Mouse (Mus musculus): Measurements from ENCODE around the gene Commd7.
A peak's percentile ranks its signal among the peaks of the same experiment; 100 is the strongest.
"Not testable (repeated sequence)": the region's sequence is repeated elsewhere in the genome, so short reads cannot be mapped to it uniquely, and the experiment has no call there.

The Commd7 gene

DNA sequence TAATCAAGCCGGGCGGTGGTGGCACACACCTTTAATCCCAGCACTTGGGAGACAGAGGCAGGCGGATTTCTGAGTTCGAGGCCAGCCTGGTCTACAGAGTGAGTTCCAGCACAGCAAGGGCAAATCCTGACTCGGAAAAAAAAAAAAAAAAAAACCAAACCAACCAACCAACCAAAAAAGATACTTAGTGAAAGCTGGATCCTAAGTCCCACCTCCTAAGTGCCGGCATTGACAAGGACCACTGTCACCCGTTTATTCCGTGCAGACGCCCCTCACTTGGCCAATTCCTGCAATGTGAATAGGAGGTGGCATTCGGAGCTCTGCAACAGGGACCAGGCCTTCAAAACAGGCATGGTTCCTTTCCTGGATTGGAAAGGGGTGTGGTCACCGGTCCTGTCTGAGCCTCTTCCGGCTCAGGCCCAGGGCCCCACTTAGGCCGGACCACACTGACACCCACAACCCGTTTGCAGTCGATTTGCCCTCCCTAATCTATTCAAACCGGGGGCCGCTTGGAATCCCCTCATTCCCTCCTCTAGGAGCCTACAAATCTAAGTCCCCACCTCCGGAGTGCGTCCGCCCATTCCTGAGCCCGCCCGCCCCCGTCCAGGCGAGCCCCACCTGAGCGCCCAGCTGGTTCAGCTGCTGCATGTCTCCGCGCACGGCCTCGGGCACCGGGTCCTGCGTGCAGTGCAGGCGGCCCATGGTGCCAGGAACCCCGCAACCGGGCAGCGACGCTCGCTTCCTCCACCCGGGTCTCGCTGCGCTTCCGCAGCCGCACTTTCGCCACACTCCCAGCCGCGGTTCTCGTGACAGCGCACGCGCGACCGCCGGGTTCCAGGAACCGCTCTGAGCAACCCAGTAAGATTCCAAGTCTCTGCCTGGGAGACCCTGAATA lies at the start of gene Commd7:
TSS of gene Commd7 (minus strand) at position 806 of the 895 bp plus-strand sequence.
- DNase-seq (ENCODE audit: low read depth, low spot score), result peak; percentile 72

DNA sequence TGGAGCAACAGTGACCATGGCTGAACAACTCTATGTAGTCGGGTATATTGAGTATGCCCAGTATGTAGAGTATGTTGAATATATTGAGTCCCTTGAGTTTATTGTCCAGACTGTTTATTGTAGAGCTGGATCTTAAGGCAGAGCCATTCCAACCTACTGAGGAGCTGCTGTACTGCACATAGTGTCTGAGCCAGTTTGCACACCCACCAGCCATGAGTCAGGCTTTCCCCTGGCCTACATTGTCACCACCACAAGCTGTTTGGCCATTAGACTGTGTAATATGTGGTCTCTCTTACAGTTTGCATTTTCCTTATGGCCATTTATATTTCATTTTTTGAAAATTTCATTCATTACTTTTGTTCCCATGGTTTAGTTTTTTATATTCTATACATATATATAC lies 47.4 kb upstream of the Commd7 start:
- no peak for DNase-seq (ENCODE audit: low read depth, low spot score)

DNA sequence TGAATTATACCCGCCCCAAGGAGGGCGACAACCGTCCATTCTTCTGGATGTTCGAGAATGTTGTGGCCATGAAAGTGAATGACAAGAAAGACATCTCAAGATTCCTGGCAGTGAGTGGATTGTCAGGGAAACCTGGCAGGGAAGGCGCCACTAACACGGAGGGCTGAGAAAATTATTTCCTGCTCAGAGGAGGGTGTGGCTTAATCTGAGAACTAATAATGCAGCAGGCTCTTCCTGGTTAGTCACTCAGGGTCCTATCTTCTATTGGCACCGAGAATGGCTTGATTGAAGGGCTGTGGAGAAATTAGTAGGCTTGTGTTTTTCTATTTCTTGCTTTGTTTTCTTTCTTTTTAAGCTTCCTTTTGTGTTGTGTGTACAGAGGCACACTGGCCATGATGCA lies 45.0 kb upstream of the Commd7 start:
- no peak for DNase-seq (ENCODE audit: low read depth, low spot score)

DNA sequence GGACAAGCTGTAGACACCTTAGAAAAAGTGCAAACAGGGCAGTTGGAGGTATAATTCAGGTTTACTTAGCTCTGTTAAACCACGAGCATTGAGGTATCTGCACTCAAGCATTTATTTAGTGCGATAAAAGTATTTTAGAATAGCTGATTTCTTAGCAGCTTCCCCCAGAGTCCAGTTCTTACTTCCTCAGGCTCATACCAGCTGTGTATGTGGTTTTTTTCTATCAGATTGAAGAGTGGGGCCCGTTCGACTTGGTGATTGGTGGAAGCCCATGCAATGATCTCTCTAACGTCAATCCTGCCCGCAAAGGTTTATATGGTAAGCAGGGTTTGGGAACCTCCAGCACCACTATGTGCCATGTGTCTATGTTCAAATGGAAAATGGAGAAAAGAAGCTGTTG lies 44.4 kb upstream of the Commd7 start:
- DNase-seq (ENCODE audit: low read depth, low spot score), result no peak

DNA sequence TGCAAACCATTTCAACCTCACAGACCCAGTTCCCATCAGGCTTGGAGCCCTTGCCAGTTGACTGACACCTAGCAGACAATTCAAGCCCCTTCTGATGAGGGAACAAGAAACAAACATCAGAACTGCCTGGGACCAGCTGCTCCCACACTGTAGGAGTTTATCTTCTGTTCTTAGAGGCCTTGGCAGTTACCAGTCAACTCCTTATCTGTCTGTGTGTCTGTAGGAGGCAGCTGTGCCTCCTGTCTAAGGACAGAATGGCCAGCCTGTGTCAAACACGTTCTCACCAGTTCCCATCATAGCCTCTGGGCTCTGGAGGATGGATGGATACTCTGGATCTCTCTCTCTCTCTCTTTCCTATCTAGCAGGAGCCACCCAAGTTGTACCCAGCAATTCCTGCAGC lies 42.8 kb upstream of the Commd7 start:
- DNase-seq (ENCODE audit: low read depth, low spot score), result not testable (repeated sequence)

DNA sequence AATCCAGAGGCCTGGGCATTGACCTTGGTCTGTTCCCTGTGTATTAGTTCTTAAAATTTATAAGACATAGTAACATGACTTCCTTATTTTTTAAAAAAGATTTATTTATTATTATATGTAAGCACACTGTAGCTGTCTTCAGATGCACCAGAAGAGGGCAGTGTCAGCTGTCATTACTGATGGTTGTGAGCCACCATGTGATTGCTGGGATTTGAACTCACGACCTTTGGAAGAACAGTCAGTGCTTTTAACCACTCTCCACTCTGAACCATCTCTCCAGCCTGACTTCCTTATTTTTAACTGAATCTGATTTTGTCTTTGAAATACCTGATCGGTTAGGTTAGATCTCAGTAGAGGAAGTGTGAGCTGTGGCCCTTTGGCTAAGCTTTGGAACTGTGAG lies 40.0 kb upstream of the Commd7 start:
- no peak for DNase-seq (ENCODE audit: low read depth, low spot score)

DNA sequence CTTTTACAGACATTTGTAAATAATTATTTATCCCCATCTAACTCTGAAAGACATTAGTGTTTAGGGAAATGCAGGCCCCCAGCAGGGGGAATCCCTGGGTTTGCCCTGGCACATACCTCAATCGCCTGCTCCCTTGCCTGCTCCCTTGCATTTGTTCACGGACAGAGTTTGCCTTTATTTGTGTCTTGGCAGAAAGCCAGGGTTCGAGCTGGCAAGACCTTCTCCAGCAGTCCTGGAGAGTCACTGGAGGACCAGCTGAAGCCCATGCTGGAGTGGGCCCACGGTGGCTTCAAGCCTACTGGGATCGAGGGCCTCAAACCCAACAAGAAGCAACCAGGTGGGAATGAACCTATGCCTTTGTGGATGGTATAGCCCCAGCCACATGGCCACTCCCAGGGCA lies 37.5 kb upstream of the Commd7 start:
- DNase-seq (ENCODE audit: low read depth, low spot score), result no peak

DNA sequence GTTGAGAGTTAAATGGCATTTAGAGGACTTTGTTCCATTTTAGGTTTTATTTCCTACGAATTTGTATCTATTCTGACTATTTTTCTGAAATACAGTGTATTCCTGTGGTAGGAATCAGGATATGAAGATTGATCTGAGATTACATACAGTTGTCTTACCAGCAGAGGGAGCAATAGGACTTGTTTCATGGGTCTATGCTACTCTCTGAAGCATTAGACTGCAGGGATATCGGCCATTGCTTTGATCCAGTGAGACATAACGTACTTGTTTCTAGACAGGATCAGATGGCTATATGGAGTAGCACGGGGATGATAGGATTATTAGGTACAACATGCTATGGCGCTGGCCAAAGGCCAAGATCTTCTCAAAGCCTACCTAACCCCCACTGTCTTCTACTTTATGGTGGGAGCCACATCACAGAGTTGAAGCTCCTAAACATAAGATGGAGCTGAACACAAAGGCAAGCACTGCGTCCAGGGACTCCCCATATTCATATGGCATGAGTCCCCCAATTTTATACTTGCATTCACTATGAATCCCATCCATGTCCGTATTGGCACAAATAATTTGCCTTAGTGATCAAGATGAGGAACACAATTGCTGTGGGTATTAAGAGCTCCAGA lies 36.3 kb upstream of the Commd7 start:
- peak; percentile 43 for DNase-seq (ENCODE audit: low read depth, low spot score)

DNA sequence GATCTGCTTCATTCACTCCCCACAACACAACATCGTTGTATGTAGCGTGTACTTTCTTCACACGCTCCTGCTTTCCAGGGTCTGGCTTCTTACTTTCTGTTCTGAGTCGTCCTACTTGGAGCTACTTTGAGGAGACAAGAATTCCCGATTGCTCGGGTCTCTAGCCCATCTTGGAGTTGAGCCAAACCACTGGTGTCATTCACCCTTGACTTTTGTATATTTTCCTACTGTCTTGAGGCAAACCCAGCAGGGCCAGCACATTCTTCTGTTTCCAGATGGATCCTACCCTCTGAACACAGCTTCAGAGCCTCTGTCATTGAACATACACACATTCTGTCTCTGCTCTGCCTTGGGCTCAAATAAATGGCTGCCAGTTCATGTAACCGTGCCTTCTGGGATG lies 32.8 kb upstream of the Commd7 start:
- no peak for DNase-seq (ENCODE audit: low read depth, low spot score)

DNA sequence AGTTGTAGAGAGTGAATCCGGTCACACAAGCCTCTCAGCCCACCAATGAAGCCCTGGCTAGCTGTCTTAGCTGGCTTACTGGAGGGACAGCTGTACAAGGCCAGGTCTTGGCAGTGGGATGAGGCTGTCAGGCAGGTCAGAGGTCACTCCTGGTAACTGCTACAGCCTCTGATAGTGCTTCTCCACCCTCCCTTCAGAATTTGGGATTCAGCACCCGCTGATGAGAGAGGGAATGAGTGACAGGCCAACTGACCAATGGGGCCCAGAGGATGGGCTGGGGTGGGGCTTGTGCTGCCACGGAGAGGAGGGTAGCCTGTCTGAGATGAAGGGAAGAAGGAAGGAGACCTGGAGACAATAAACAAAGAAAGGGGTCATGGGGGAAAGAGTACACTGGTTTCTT lies 28.0 kb upstream of the Commd7 start:
- no peak for DNase-seq (ENCODE audit: low read depth, low spot score)

DNA sequence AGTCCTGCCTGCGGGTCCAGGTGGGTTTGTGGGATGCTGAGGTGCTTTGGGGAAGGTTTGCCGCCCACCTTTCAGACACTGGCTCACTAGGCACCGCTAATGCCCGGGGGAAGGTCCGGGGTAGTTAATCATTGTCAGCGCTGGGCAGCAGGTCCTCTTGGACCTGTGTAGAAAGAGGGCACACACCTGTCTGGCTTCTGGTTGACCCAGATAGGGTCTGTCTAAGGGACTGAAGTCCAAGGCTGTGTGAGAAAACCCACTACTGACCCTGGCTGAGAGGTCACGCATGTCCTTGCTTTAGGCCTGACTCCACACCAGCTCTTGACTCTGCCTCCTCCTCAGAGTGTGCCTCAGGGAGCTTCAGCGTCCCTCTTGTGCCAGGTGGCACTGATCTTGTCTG lies 25.1 kb upstream of the Commd7 start:
- not testable (repeated sequence) for DNase-seq (ENCODE audit: low read depth, low spot score)

DNA sequence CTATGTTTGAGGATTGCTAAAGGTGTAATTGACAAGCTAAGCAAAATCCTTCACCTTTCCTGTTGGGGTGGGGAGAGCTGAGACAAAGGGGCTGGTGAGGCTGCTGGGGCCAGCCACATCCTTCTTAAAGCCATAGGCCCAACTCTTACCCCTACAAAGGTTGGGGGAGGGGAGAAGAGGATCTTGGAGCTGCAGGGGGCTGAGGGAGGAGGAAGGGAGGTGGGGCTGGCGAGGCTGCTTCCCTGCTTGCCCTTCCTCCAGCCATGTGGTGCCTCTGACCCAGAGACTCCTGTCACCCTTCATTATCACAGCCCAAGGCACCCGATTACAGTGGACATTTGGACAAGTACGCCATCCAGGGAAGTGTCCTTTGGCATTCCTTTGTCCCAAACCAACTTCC lies 19.1 kb upstream of the Commd7 start:
- no peak for DNase-seq (ENCODE audit: low read depth, low spot score)

DNA sequence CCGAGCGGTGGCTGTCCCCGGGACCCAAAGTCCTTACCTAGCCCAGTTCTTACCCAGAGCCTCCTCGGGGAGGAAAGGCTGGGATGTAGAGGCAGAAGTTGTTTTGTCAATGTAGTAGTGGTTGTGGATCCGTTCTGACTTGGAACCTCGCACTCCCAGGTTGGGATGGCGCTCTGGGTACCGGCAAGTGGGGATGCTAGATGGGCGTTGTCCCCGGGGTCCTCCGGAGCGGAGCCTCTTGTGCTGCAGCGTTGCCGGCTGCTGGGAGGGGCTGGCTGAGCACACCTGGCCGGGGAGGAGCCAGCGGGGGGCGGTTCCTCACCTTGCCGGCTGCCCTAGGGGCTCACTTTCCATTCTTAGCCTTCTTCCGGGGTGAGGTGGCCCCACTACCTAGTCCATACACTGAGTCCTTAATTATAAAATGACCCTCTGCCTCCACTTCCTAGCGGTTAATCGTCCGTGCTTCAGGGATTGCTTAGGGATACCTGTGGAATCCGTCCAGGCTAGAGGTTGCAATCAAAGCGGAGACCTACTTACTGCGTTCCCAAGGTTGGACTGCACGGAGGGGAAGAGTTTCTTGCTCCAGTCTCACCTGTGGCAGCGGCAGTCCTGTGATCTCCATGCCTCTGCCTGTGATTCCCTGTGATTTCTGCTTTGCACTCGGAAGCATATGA lies 17.6 kb upstream of the Commd7 start:
- DNase-seq (ENCODE audit: low read depth, low spot score), result no peak

DNA sequence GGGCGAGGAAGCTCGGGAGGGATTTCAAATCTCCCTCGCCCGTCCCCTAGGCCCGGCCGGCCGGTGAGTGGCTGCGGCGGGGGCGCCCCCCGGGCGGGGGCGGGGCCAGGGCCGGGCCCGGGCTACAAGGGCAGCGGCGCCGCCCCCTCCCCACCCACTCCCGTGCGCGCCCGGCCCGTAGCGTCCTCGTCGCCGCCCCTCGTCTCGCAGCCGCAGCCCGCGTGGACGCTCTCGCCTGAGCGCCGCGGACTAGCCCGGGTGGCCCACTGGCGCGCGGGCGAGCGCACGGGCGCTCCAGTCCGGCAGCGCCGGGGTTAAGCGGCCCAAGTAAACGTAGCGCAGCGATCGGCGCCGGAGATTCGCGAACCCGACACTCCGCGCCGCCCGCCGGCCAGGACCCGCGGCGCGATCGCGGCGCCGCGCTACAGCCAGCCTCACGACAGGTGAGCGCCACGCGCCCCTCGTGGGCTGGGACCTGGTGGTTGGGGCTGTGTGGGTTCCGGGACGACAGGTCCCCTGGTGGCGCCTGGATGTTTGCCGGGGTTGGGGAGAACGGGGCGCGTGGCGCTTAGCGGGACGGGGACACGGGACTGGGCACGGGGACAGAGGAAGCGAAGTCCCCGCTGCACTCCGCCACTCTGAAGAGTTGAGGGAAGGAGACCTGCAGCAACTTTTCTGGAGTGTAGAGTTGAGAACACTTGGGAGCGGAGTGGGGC lies 16.9 kb upstream of the Commd7 start, which contains the start of gene Dnmt3b:
TSS of gene Dnmt3b (plus strand) at position 153 of the 716 bp plus-strand sequence.
- no peak for DNase-seq (ENCODE audit: low read depth, low spot score)

DNA sequence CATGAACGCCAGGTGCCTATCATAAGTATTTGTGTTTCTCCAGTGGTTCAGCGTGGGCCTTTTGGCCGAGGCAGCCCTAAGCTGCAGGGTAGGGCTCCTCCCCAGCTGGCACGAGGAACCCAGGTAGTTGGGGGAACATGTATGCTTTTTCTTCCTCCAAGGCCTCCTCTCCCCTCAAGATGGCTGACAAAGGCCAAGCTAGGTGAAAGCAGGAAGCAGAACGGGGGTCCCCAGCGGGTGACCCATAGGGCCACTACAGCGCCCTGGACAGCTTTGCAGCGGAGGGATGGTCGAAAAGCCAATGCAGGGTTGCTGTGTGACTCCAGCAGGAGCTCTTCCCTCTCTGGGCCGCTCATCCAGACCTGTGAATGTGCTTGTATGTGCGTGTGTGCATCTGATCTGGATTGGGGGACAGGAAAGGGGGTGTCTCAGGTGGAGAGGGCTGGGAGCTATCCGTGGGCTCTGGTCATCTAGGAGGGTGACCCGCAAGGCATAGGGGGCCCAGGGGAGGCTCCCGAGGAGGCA lies 16.3 kb upstream of the Commd7 start:
- DNase-seq (ENCODE audit: low read depth, low spot score), result no peak

DNA sequence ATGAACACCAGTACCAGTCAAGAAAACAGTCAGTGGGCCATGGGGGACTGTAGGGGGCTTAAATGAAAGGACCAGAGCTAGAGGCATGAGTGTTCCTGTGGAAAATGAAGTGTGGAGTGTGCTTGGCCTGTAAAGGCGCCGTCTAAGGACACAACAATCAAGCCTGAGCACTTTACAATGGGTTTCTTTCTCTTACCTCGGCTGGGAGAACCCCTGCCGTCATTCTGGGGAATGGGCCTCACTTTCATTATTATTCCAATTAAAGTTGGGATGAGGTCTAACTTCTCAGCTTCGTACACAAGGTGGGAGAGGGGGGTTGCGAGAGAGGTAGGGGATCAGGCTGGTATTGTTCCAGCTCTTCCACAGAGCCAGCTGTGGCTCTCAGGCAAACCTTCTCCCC lies 10.4 kb upstream of the Commd7 start:
- no peak for DNase-seq (ENCODE audit: low read depth, low spot score)

DNA sequence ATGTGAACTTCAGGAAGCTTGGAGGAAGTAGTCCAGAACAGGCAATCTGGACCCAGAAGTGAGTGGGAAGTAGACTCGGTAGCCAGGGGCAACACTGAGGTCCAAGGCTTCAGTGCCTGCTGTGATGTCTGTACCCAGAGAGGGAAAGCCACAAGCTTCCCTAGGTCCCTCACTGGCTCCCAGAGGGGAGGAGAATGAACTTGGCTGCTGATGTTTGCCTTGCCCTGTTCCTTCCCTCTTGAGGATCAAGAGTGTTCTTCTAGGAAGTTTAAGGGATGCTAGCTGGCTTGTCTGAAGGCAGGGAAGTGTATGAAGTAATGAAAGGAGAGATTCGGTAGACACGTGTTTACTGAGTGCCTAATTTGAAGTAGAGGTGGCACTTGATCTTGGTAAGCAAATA lies 9.9 kb upstream of the Commd7 start:
- no peak for DNase-seq (ENCODE audit: low read depth, low spot score)

DNA sequence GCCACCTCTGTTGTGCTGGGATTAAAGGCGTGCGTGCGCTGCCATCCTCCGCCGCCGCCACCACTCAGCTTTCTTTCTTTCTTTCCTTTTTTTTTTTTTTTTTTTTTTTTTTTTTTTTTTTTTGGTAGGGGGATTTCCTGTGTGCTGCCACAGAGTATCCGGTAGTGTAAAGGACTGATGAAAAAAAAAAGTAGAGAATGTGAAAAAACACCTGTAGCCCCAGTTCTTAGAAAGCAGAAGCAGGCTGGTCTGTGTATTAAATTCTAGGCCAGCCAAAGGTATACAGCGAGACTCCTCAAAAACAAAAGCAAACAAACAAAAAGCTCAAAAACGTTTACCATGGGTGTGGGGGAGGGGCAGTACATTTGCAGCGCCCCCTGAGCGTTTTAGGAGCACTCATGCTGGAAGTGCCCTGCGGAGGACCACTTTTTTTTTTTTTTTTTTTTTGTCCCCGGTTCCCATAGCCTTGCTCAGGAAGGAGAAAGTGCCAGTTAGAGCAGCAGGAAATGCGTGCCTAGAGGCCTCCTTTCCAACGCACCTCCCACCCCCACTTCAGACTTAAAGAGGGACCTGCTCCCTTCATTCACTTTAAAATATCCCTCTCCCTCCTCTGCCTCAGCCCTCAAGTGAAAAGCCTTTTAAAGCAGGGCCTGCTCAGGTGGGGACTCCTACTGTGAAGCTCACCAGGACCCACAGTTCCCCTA lies 6.5 kb upstream of the Commd7 start:
- no peak for DNase-seq (ENCODE audit: low read depth, low spot score)

DNA sequence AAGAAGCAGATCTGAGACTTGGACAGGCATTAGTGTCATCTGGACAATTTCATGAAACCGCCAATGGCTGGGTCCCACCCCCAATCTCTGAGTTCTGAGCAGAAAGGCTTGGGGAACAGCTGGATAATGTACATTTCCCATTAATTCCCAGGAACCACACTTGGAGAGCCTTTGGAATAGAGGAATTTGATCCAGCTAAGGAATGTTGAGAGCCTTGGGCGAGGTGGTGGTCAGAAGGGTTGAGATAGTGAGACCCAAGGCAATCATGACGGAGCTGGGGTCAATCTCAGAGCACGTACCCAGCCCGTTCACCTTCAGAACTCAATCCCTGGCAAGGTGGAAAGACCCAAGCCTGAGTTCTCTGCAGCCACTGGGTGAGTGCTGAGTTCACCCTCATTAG lies 678 bp upstream of the Commd7 start:
- no peak for DNase-seq (ENCODE audit: low read depth, low spot score)

DNA sequence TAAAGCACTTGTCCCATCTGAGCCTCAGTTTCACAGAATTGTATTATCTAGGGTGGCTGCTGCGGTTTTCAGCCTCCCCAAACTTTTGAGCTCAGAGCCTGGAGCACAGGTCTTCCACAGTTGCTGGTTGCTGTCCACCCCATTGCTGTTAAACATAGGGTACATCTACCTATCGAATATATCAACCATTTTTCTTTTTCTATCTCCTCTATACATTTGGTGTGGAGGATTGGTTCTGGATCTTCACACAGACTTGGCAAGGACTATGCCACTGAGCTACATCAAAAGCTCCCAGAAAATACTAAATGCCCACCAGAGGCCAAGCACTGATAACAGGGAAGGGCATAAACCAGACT lies 268 bp upstream of the Commd7 start:
- no peak for DNase-seq (ENCODE audit: low read depth, low spot score)

DNA sequence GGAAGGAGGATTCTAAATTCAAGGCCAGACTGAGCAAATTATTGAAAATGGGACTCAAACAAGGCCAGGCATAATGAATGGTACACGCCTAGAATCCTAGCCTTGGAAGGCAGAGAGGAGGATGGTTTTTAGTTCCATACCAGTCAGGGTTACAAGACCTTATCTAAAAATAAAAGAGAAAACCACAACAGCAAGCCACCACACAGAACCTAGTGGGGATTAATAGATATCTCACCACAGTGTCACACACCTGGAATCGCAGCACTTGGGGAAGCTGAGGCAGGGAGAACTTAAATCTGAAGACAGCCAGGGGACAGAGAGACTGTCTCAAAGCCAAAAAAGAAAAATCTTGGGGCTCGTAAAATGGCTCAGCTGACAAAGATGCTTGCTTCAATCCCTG lies 1.6 kb downstream of the Commd7 start:
- no peak for DNase-seq (ENCODE audit: low read depth, low spot score)

All from retina, adult 2 months (tissue).